Mouse (Mus musculus) testis, adult 2 months (tissue): ENCODE results near the gene Cntnap2.

Experiments used
- CTCF ChIP-seq: fragments of 200-500 bp; IDR thresholded peaks from 2 replicates; pipeline ENCODE4 v1.5.1; 2012; ENCODE audit warnings: low read depth, mild to moderate bottlenecking, inconsistent platforms, low read length, moderate library complexity; ENCODE audit not compliant: control insufficient read depth, insufficient read depth, insufficient replicate concordance
- POLR2A ChIP-seq: fragments of 200-500 bp; IDR thresholded peaks from 2 replicates; pipeline ENCODE4 v1.6.1; 2012; ENCODE audit warnings: low read depth, mild to moderate bottlenecking, inconsistent platforms, low read length, moderate library complexity; ENCODE audit not compliant: control insufficient read depth

GRCm38 (mm10) chr6:47287722-47288121, 2228.6 kb downstream of the Cntnap2 start:
- TF ChIP-seq POLR2A (no peak), CTCF (no peak)
